Mouse (Mus musculus): ENCODE data around the gene Pygb.

DNA sequence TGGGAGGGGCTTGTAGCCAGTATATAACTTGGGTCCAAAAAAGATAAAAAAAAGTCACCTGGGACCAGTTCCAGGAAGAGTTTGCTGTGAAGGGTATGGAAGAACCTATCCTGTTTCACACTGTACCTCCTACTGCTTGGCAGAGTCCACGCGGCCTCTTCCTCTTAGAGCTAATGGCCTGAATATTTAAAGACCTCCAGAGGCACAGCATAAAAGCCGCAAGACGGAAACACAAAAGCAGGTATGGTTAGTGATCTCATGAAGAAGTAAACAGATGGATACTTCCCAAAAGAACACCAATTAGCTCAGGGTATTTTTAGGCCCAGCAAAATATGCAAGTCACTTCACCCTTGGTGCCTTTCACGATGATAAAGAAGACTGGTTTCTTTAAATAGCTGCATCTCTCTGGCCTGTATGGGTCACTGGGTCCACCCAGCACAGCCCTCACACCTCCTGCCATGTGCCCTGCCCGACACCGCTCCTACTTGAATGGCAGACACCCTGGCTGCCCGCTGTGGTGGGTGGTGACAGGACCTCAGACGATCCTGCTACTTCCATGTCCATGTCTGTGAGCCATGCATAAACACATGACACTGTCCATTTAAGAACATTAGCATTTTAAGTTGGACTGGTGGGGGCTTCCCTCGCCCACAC lies 13.9 kb upstream of the Pygb start:
- no peak for TF ChIP-seq POLR2A (IDR thresholded peaks at IDR 0.05; ENCODE audit: insufficient read length, low read depth)
- TF ChIP-seq TCF3 (IDR thresholded peaks at IDR 0.05; ENCODE audit: insufficient read length, low read depth): no peak
- no peak for TF ChIP-seq USF1 (IDR thresholded peaks at IDR 0.05; ENCODE audit: low read depth)
- TF ChIP-seq CEBPB (IDR thresholded peaks at IDR 0.05; ENCODE audit: insufficient read depth, poor library complexity, severe bottlenecking): no peak
- TF ChIP-seq E2F4 (IDR thresholded peaks at IDR 0.05; ENCODE audit: insufficient read depth): no peak
- no peak for TF ChIP-seq POLR2AphosphoS2 (IDR thresholded peaks at IDR 0.05; ENCODE audit: insufficient read length, low read depth)

Data from myocyte (in vitro differentiated cells).